Mouse (Mus musculus) urinary bladder, postnatal 14 days (tissue): ENCODE data around the gene Brd1.
"Not testable (repeated sequence)": the region's sequence is repeated elsewhere in the genome, so short reads cannot be mapped to it uniquely, and the experiment has no call there.

Experiments
- DNase-seq: peaks from one replicate; pipeline ENCODE4 v3.0.0; 2021; ENCODE audit warnings: low spot score

The Brd1 gene

GRCm38 (mm10) chr15:88730717-88731116 lies 3.3 kb downstream of the Brd1 start:
- no peak for DNase-seq

- DNase-seq, result no peak
Measured at GRCm38 (mm10) chr15:88727204-88727603, 6.8 kb downstream of the Brd1 start.

- DNase-seq, result no peak
Measured at GRCm38 (mm10) chr15:88725036-88725435, 9.0 kb downstream of the Brd1 start.

GRCm38 (mm10) chr15:88724311-88724710 lies 9.7 kb downstream of the Brd1 start:
- DNase-seq, result no peak

GRCm38 (mm10) chr15:88723205-88723604 lies 10.8 kb downstream of the Brd1 start:
- no peak for DNase-seq

- no peak for DNase-seq
Measured at GRCm38 (mm10) chr15:88717239-88717638, 16.8 kb downstream of the Brd1 start.

- no peak for DNase-seq
Measured at GRCm38 (mm10) chr15:88716350-88716749, 17.7 kb downstream of the Brd1 start.

- DNase-seq, result no peak
Measured at GRCm38 (mm10) chr15:88714021-88714589, 19.9 kb downstream of the Brd1 start.

GRCm38 (mm10) chr15:88712501-88712900 lies 21.5 kb downstream of the Brd1 start:
- no peak for DNase-seq

- DNase-seq, result no peak
Measured at GRCm38 (mm10) chr15:88709878-88710277, 24.2 kb downstream of the Brd1 start.

GRCm38 (mm10) chr15:88708657-88709511 lies 25.1 kb downstream of the Brd1 start:
- no peak for DNase-seq

GRCm38 (mm10) chr15:88708204-88708603 lies 25.8 kb downstream of the Brd1 start:
- DNase-seq, result no peak

- DNase-seq, result not testable (repeated sequence)
Measured at GRCm38 (mm10) chr15:88706987-88707386, 27.0 kb downstream of the Brd1 start.

GRCm38 (mm10) chr15:88706320-88706719 lies 27.7 kb downstream of the Brd1 start:
- no peak for DNase-seq

- no peak for DNase-seq
Measured at GRCm38 (mm10) chr15:88704284-88704683, 29.7 kb downstream of the Brd1 start.

GRCm38 (mm10) chr15:88702501-88702900 lies 31.5 kb downstream of the Brd1 start:
- DNase-seq, result no peak

- no peak for DNase-seq
Measured at GRCm38 (mm10) chr15:88700759-88701158, 33.3 kb downstream of the Brd1 start.

- DNase-seq, result no peak
Measured at GRCm38 (mm10) chr15:88699508-88699907, 34.5 kb downstream of the Brd1 start.

GRCm38 (mm10) chr15:88697586-88697985 lies 36.4 kb downstream of the Brd1 start:
- no peak for DNase-seq

- no peak for DNase-seq
Measured at GRCm38 (mm10) chr15:88696055-88696454, 38.0 kb downstream of the Brd1 start.

- no peak for DNase-seq
Measured at GRCm38 (mm10) chr15:88694033-88694432, 40.0 kb downstream of the Brd1 start.

- DNase-seq, result no peak
Measured at GRCm38 (mm10) chr15:88692720-88693119, 41.3 kb downstream of the Brd1 start.

- DNase-seq, result no peak
Measured at GRCm38 (mm10) chr15:88691129-88691528, 42.9 kb downstream of the Brd1 start.

- DNase-seq, result no peak
Measured at GRCm38 (mm10) chr15:88688120-88688519, 45.9 kb downstream of the Brd1 start.
